Mouse (Mus musculus): ENCODE results near the gene Zfp444.

- TF ChIP-seq POLR2A (IDR thresholded peaks at IDR 0.05; ENCODE audit: insufficient read depth, low read length): no peak
- no peak for TF ChIP-seq CTCF (IDR thresholded peaks at IDR 0.05; ENCODE audit: low read depth, low read length)
- TF ChIP-seq EP300 (IDR thresholded peaks at IDR 0.05; ENCODE audit: insufficient read depth, low read depth, low read length): no peak
These were observed 10.9 kb downstream of the Zfp444 start for GRCm38 (mm10) chr7:6182882-6183281.

Measured in ES-Bruce4 (cell line).